19 mouse cellular contexts compared by ENCODE assay signal in the genomic region with DNA sequence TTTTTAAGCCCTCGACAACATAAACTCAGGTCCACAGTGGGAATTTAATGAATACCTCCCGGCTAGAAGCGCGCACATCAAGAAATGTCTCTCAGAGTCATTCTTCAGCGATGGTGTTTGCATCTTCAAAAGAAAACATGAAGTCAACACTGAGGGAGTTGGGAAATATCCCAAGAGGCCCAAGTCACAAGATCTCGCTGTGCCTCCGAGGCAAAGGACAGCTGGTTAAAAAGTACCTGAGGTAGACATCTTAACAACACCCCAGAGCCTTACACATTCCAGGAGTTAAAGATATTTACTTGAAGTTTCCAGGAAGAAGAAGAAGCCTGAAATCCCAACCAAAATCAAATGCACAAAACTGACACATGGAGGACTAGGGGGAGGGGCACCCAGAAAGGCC. TPM values are rescaled to one million over a fixed set of nuclear protein-coding genes. Genes with fewer than 3 reads are reported as not detected.
DNase-seq lines count a peak whose midpoint lies in the region; ATAC-seq and TF ChIP-seq lines count a peak whose summit lies in the region.
"Had no signal": no experiment of that assay in that cellular context is flagged by ENCODE, and none has a peak within 500 bp of the region (broad histone marks: within the 10 kb centered on the region; RNA-seq: fewer than 3 reads in every experiment).

No protein-coding gene starts in this region.

- WGBS in forebrain, embryonic 15.5 days = 96% methylated on average over 7 of the region's 7 CpGs
- 95% methylated on average over 7 of the region's 7 CpGs for WGBS in forebrain, embryonic 14.5 days
- WGBS in heart, embryonic 14.5 days = 92% methylated on average over 7 of the region's 7 CpGs
- WGBS in heart, adult 2 months = 86% methylated on average over 7 of the region's 7 CpGs
- 95% methylated on average over 7 of the region's 7 CpGs for WGBS in neural tube, embryonic 12.5 days

- peak overlapping the region; percentile 19 for H3K4me2 ChIP-seq in forebrain, embryonic 15.5 days (replicated peaks)
- H3K4me2 ChIP-seq in forebrain, embryonic 14.5 days (ENCODE audit: low read length) = no peak overlapping the region
- no peak overlapping the region for H3K4me2 ChIP-seq in heart, embryonic 14.5 days (ENCODE audit: low read length)
- 0 out of 2 replicates have a peak overlapping the region, but pooled peaks have one; percentile 9 for H3K4me2 ChIP-seq in neural tube, embryonic 12.5 days (replicated peaks)
- H3K4me2 ChIP-seq: liver, embryonic 13.5 days had no signal

- TF ChIP-seq EP300 in heart, adult 2 months (IDR thresholded peaks at IDR 0.05; ENCODE audit: insufficient read depth, low read depth, low read length) = no peak

- H3K27ac ChIP-seq in forebrain, embryonic 15.5 days (replicated peaks) = no peak overlapping the region
- H3K27ac ChIP-seq in forebrain, embryonic 14.5 days (ENCODE audit: low read depth, low read length) = no peak overlapping the region
- no peak overlapping the region for H3K27ac ChIP-seq in heart, embryonic 14.5 days (replicated peaks in 1 of 2; ENCODE audit: control insufficient read depth in 1 of 2, insufficient read depth in 1 of 2, low read depth in 2 of 2, low read length in 2 of 2)
- H3K27ac ChIP-seq in heart, adult 2 months = no peak overlapping the region
- H3K27ac ChIP-seq in neural tube, embryonic 12.5 days = no peak overlapping the region
- H3K27ac ChIP-seq: hindbrain, embryonic 10.5 days; left cerebral cortex, adult 2 months; liver, embryonic 13.5 days had no signal

- H3K9ac ChIP-seq in forebrain, embryonic 15.5 days (replicated peaks) = no peak overlapping the region
- H3K9ac ChIP-seq in forebrain, embryonic 14.5 days (ENCODE audit: low read length) = no peak overlapping the region
- 0 out of 2 replicates have a peak overlapping the region, but pooled peaks have one; percentile 11 for H3K9ac ChIP-seq in heart, embryonic 14.5 days (ENCODE audit: low read length)
- H3K9ac ChIP-seq in heart, adult 2 months (ENCODE audit: low read depth, low read length) = no peak overlapping the region
- H3K9ac ChIP-seq in neural tube, embryonic 12.5 days = no peak overlapping the region
- H3K9ac ChIP-seq: liver, embryonic 13.5 days had no signal

- intact Hi-C loops in heart, adult 2 months (cut with DNase I) = loop anchor here (2.0 to 5.0 kb wide), 5 partner anchors 63 to 377 kb away; partner anchors contain the start of gene Cand1

- peaks cover 42% of the 10 kb centered on the region for H3K36me3 ChIP-seq in forebrain, embryonic 15.5 days
- H3K36me3 ChIP-seq in forebrain, embryonic 14.5 days (ENCODE audit: control insufficient read depth, insufficient read depth, low read length) = peaks cover 53% of the 10 kb centered on the region
- H3K36me3 ChIP-seq in heart, embryonic 14.5 days (ENCODE audit: control insufficient read depth, insufficient read depth, low read length) = peaks cover 55% of the 10 kb centered on the region
- H3K36me3 ChIP-seq in heart, adult 2 months (ENCODE audit: control insufficient read depth, insufficient read depth, low read length) = peaks cover 7% of the 10 kb centered on the region
- peaks cover 52% of the 10 kb centered on the region for H3K36me3 ChIP-seq in neural tube, embryonic 12.5 days

- TF ChIP-seq CTCF in heart, adult 2 months (IDR thresholded peaks at IDR 0.05) = no peak

- no peaks in the 10 kb centered on the region for H3K27me3 ChIP-seq in forebrain, embryonic 15.5 days
- no peaks in the 10 kb centered on the region for H3K27me3 ChIP-seq in forebrain, embryonic 14.5 days (replicated peaks; ENCODE audit: control insufficient read depth, insufficient read depth, low read length)
- no peaks in the 10 kb centered on the region for H3K27me3 ChIP-seq in heart, embryonic 14.5 days (ENCODE audit: control insufficient read depth, insufficient read depth, low read length)
- no peaks in the 10 kb centered on the region for H3K27me3 ChIP-seq in heart, adult 2 months (ENCODE audit: control insufficient read depth, insufficient read depth, low read length)
- no peaks in the 10 kb centered on the region for H3K27me3 ChIP-seq in neural tube, embryonic 12.5 days (replicated peaks)

- peaks cover 5% of the 10 kb centered on the region; the same call in 1 of the 2 replicates for H3K79me2 ChIP-seq in heart, adult 2 months (replicated peaks; ENCODE audit: control insufficient read depth, insufficient read depth, low read length)

- H3K9me3 ChIP-seq in forebrain, embryonic 15.5 days = 0 out of 2 replicates have a peak, but pooled peaks cover 6% of the 10 kb centered on the region
- no peaks in the 10 kb centered on the region; the same call in 1 of the 2 replicates for H3K9me3 ChIP-seq in forebrain, embryonic 14.5 days (replicated peaks; ENCODE audit: control insufficient read depth, low read length)
- peaks cover 9% of the 10 kb centered on the region for H3K9me3 ChIP-seq in heart, embryonic 14.5 days (ENCODE audit: control insufficient read depth, low read length)
- peaks cover 15% of the 10 kb centered on the region; the same call in 1 of the 2 replicates for H3K9me3 ChIP-seq in neural tube, embryonic 12.5 days

- H3K4me3 ChIP-seq in forebrain, embryonic 15.5 days = no peak overlapping the region
- H3K4me3 ChIP-seq in forebrain, embryonic 14.5 days (ENCODE audit: low read depth, low read length) = no peak overlapping the region
- no peak overlapping the region for H3K4me3 ChIP-seq in heart, embryonic 14.5 days (ENCODE audit: control insufficient read depth in 1 of 2, insufficient read depth in 1 of 2, low read depth in 1 of 2, low read length in 2 of 2)
- no peak overlapping the region for H3K4me3 ChIP-seq in heart, adult 2 months
- H3K4me3 ChIP-seq in neural tube, embryonic 12.5 days = no peak overlapping the region
- H3K4me3 ChIP-seq: hindbrain, embryonic 10.5 days; left cerebral cortex, adult 2 months; liver, embryonic 13.5 days had no signal

- no peak for TF ChIP-seq POLR2A in heart, adult 2 months (IDR thresholded peaks at IDR 0.05; ENCODE audit: insufficient read depth, low read depth, low read length)

- ATAC-seq in forebrain, embryonic 15.5 days (replicated peaks) = no peak
- no peak for ATAC-seq in forebrain, embryonic 14.5 days
- ATAC-seq in heart, embryonic 14.5 days (ENCODE audit: insufficient number of reproducible peaks, insufficient read depth, low FRiP score, low read depth) = no peak
- ATAC-seq in neural tube, embryonic 12.5 days (ENCODE audit: low FRiP score, low read depth) = no peak
- ATAC-seq: activated CD4-positive, CD25-positive, alpha-beta regulatory T cell, adult 4 months had no signal

- peaks cover 40% of the 10 kb centered on the region for H3K4me1 ChIP-seq in forebrain, embryonic 15.5 days
- H3K4me1 ChIP-seq in forebrain, embryonic 14.5 days (ENCODE audit: control insufficient read depth, insufficient read depth, low read length) = peaks cover 19% of the 10 kb centered on the region
- peaks cover 12 to 46% of the 10 kb centered on the region in 2 experiments for H3K4me1 ChIP-seq in heart, embryonic 14.5 days (ENCODE audit: control insufficient read depth in 2 of 2, insufficient read depth in 2 of 2, low read length in 2 of 2)
- H3K4me1 ChIP-seq in heart, adult 2 months (ENCODE audit: control insufficient read depth, insufficient read depth, low read length) = peaks cover 6% of the 10 kb centered on the region
- H3K4me1 ChIP-seq in neural tube, embryonic 12.5 days = peaks cover 26% of the 10 kb centered on the region

- no peak for DNase-seq in forebrain, embryonic 14.5 days (ENCODE audit: low spot score)
- DNase-seq in heart, adult 2 months = no peak
- DNase-seq in kidney, adult 9 months = peak; percentile 42
- no peak for DNase-seq in kidney, postnatal 10 days
- DNase-seq in neural tube, embryonic 10.5 days (ENCODE audit: extremely low spot score, low spot score) = no peak
- DNase-seq: adrenal gland, adult 8-10 months; cerebellum, adult 11-12 months; cerebellum, postnatal 14 days; layer of hippocampus, adult 9-11 months; liver, embryonic 13.5 days; lung, adult 2 months; lung, postnatal 14 days; thymus, postnatal 14 days had no signal

RNA-seq across cellular contexts. Expression of gene Dyrk2, which starts 5.0 kb away (rescaled TPM):
- 16.2 and 16.5 TPM in 2 replicates for polyA plus RNA-seq in forebrain, embryonic 15.5 days (2015; fragmentation: Nextera tagmentation; extraction: Ambion mirVana)
- 14.8 and 17.9 TPM in 2 replicates for polyA plus RNA-seq in forebrain, embryonic 14.5 days (2014; fragmentation: Nextera tagmentation; extraction: Ambion mirVana)
- polyA plus RNA-seq in heart, embryonic 14.5 days (2014; fragmentation: Nextera tagmentation; extraction: Ambion mirVana) = 15.3 and 16.0 TPM in 2 replicates
- total RNA-seq in heart, adult 2 months (2021) = 10 to 100 TPM; 32.4 to 42.1 TPM
- 12.1 and 23.2 TPM in 2 replicates for polyA plus RNA-seq in heart, adult 2 months (2012; rRNA removed)
- 12.8 and 14.0 TPM in 2 replicates for polyA plus RNA-seq in neural tube, embryonic 12.5 days (2016; fragmentation: Nextera tagmentation; extraction: Ambion mirVana)

Comparison
In these comparisons a context has a peak if more than half of its experiments do, and no peak if none do; other contexts are left out.
1. H3K4me2 ChIP-seq: peak in forebrain, embryonic 15.5 days (single experiment) and neural tube, embryonic 12.5 days (single experiment); none in forebrain, embryonic 14.5 days (single experiment) and heart, embryonic 14.5 days (single experiment).